Mouse (Mus musculus) midbrain, postnatal 0 days (tissue): ENCODE data around the gene Tmem243. TPM values are rescaled to one million over a fixed set of nuclear protein-coding genes. Genes with fewer than 3 reads are reported as not detected.

ENCODE experiments used
- ATAC-seq: fragments of 200-750 bp; cut with Nextera tagmentation; 2 replicates; pipeline ENCODE4 v1.8.0; 2017; ENCODE audit warnings: moderate number of reproducible peaks, mild to moderate bottlenecking, moderate TSS enrichment, moderate library complexity; ENCODE audit not compliant: low FRiP score
- DNase-seq: peaks from one replicate; pipeline ENCODE4 v3.0.0-alpha.2; 2015; ENCODE audit warnings: low spot score
- H3K27ac ChIP-seq: fragments of 300-500 bp; sonication (generic); 2 replicates; pipeline ENCODE4 v1.5.1; 2014; ENCODE audit warnings: low read depth, mild to moderate bottlenecking, low read length, mixed read lengths
- H3K27me3 ChIP-seq: fragments of 300-500 bp; sonication (generic); 2 replicates; pipeline ENCODE4 v1.6.1; 2014; ENCODE audit warnings: low read length, control low read depth, mixed read lengths; ENCODE audit not compliant: insufficient read depth
- H3K36me3 ChIP-seq: fragments of 300-500 bp; sonication (generic); 2 replicates; pipeline ENCODE4 v1.6.1; 2014; ENCODE audit warnings: low read length, control low read depth, mixed read lengths; ENCODE audit not compliant: insufficient read depth
- H3K4me1 ChIP-seq: fragments of 300-500 bp; sonication (generic); 2 replicates; pipeline ENCODE4 v1.6.1; 2014; ENCODE audit warnings: mild to moderate bottlenecking, control low read depth, antibody characterized with exemption, low read length, mixed read lengths; ENCODE audit not compliant: insufficient read depth
- H3K4me2 ChIP-seq: fragments of 300-500 bp; sonication (generic); 2 replicates; pipeline ENCODE4 v1.6.1; 2014; ENCODE audit warnings: low read depth, mild to moderate bottlenecking, low read length, mixed read lengths; ENCODE audit not compliant: poor library complexity, severe bottlenecking
- H3K4me3 ChIP-seq: fragments of 300-500 bp; sonication (generic); 2 replicates; pipeline ENCODE4 v1.5.1; 2014; ENCODE audit warnings: low read depth, mild to moderate bottlenecking, low read length, moderate library complexity
- H3K9ac ChIP-seq: fragments of 300-500 bp; sonication (generic); replicated peaks from 2 replicates; pipeline ENCODE4 v1.6.1; 2014; ENCODE audit warnings: mild to moderate bottlenecking, low read length, moderate library complexity, mixed read lengths; ENCODE audit not compliant: poor library complexity, severe bottlenecking
- H3K9me3 ChIP-seq: fragments of 300-500 bp; sonication (generic); 2 replicates; pipeline ENCODE4 v1.6.1; 2016; ENCODE audit warnings: low read length, control low read depth
- CTCF ChIP-seq: IDR thresholded peaks from 2 replicates; pipeline ENCODE4 v1.5.1; 2016; ENCODE audit warnings: antibody characterized with exemption, mild to moderate bottlenecking
- WGBS: fragments of 180-500 bp; shearing (Covaris S2); extraction: QIAGEN DNeasy Blood & Tissue Kit; methylation state at CpG from one replicate; pipeline ENCODE4 v1.1.7; 2014; 5-methylcytosine and 5-hydroxymethylcytosine counted together
- polyA plus RNA-seq: library from polyadenylated mRNA; unstranded; fragments of >200 nt; fragmentation: Nextera tagmentation; extraction: Ambion mirVana; gene quantifications from 2 replicates; pipeline ENCODE4 v1.2.1, GENCODE M21; 2015
- total RNA-seq: library from RNA; depleted of rRNA; stranded (reverse); fragments of >200 nt; gene quantifications from 2 replicates; pipeline ENCODE4 v1.2.3, GENCODE M21; 2014

Tmem243 gene
- total and polyA plus RNA-seq, 2 experiments from 2014 or later = 3.0 to 11.5 TPM

DNA sequence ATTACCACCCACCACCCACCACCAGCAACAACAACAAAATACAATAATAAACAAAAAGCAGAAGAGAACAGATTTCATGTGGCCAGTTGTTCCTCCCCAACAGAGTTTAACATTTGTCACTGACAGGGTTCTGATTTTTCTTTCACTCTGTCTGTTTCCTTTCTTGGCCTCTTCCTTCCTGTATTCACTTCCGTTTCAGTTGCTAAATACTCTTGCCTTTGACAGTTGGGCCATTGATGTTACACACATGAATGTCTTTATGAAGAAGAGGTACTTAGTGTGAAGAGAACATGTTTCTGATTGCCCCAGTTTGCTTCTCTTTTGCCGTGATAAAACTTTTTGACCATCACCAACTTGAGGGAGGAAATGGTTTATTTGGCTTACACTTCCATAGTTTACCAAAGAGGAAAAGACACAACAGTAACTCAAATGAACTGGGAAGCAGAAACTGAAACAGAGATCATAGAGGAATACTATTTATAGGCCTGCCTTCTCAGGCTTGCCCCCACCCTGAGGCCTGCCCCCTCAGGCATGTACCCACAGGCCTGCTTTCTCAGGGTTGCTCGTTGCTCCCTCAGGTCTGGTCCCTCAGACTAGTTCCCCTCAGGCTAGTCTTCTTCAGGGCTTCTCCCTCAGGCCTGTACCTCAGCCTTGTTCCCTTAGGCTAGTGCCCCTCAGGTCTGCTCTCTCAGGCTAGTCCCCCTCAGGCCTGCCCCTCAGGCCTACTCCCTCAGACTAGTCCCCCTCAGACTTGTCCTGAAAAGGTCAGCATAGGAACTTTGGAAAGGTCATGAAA is 13.3 kb upstream of the Tmem243 start:
- H3K4me3 ChIP-seq = no peak overlapping the region
- 89% methylated on average over 3 of the region's 3 CpGs for WGBS
- H3K27me3 ChIP-seq = no peaks in the 10 kb centered on the region
- H3K9me3 ChIP-seq = no peaks in the 10 kb centered on the region
- ATAC-seq (no peak), DNase-seq (no peak)
- no peaks in the 10 kb centered on the region for H3K36me3 ChIP-seq
- no peak for TF ChIP-seq CTCF
- H3K4me2 ChIP-seq = no peak overlapping the region
- no peak overlapping the region for H3K9ac ChIP-seq
- no peaks in the 10 kb centered on the region for H3K4me1 ChIP-seq
- H3K27ac ChIP-seq = no peak overlapping the region

- Histone ChIP-seq H3K4me3 (no peak overlapping the region), H3K9ac (no peak overlapping the region), H3K36me3 (no peaks in the 10 kb centered on the region), H3K9me3 (no peaks in the 10 kb centered on the region), H3K4me1 (no peaks in the 10 kb centered on the region), H3K4me2 (no peak overlapping the region), H3K27me3 (no peaks in the 10 kb centered on the region), H3K27ac (no peak overlapping the region)
- ATAC-seq = no peak
- WGBS = 85% methylated on average over 6 of the region's 6 CpGs
- no peak for TF ChIP-seq CTCF
- DNase-seq = no peak
Observed at GRCm38 (mm10) chr5:9090493-9091106, 9.9 kb upstream of the Tmem243 start.

- WGBS = 94% methylated on average over 1 of the region's 1 CpGs
- no peak overlapping the region for H3K27ac ChIP-seq
- H3K4me1 ChIP-seq = no peaks in the 10 kb centered on the region
- DNase-seq (no peak), ATAC-seq (no peak)
- no peak overlapping the region for H3K9ac ChIP-seq
- TF ChIP-seq CTCF = no peak
- H3K27me3 ChIP-seq = no peaks in the 10 kb centered on the region
- no peak overlapping the region for H3K4me2 ChIP-seq
- no peak overlapping the region for H3K4me3 ChIP-seq
- no peaks in the 10 kb centered on the region for H3K36me3 ChIP-seq
- H3K9me3 ChIP-seq = no peaks in the 10 kb centered on the region
Observed at GRCm38 (mm10) chr5:9092716-9093115, 7.8 kb upstream of the Tmem243 start.

- H3K4me2 ChIP-seq = no peak overlapping the region
- no peaks in the 10 kb centered on the region for H3K9me3 ChIP-seq
- no peak for TF ChIP-seq CTCF
- H3K4me1 ChIP-seq = no peaks in the 10 kb centered on the region
- no peaks in the 10 kb centered on the region for H3K27me3 ChIP-seq
- 78% methylated on average over 4 of the region's 4 CpGs for WGBS
- DNase-seq (no peak), ATAC-seq (no peak)
- no peak overlapping the region for H3K27ac ChIP-seq
- no peak overlapping the region for H3K9ac ChIP-seq
- H3K4me3 ChIP-seq = no peak overlapping the region
- no peaks in the 10 kb centered on the region for H3K36me3 ChIP-seq
Observed at GRCm38 (mm10) chr5:9093490-9093889, 7.0 kb upstream of the Tmem243 start.

GRCm38 (mm10) chr5:9100849-9101801 is 657 bp downstream of the Tmem243 start:
- Histone ChIP-seq H3K36me3 (no peaks in the 10 kb centered on the region), H3K4me2 (peak overlapping the region; percentile 89), H3K9me3 (no peaks in the 10 kb centered on the region), H3K9ac (peak overlapping the region; percentile 62), H3K4me3 (peak overlapping the region; percentile 92), H3K4me1 (no peaks in the 10 kb centered on the region), H3K27ac (no peak overlapping the region; the same call in 1 of the 2 replicates), H3K27me3 (no peaks in the 10 kb centered on the region)
- ATAC-seq (peak; percentile 77), DNase-seq (peak; percentile 13)
- TF ChIP-seq CTCF = no peak
- WGBS = 2% methylated on average over 43 of the region's 83 CpGs
